Mouse (Mus musculus) small intestine, adult 2 months (tissue): ENCODE results near the gene 1700007K13Rik. TPM values are rescaled to one million over a fixed set of nuclear protein-coding genes. Genes with fewer than 3 reads are reported as not detected.
"Not testable (repeated sequence)": the region's sequence is repeated elsewhere in the genome, so short reads cannot be mapped to it uniquely, and the experiment has no call there.

Experiments
- H3K27ac ChIP-seq: fragments of 200-500 bp; 2 replicates; pipeline ENCODE4 v1.5.1; 2012; ENCODE audit warnings: low read depth, low read length, control low read depth, inconsistent platforms; ENCODE audit not compliant: insufficient read depth
- H3K27me3 ChIP-seq: fragments of 200-500 bp; 2 replicates; pipeline ENCODE4 v1.6.1; 2012; ENCODE audit warnings: mild to moderate bottlenecking, moderate library complexity, low read length, inconsistent platforms; ENCODE audit not compliant: control insufficient read depth, insufficient read depth
- H3K36me3 ChIP-seq: fragments of 200-500 bp; 2 replicates; pipeline ENCODE4 v1.6.1; 2012; ENCODE audit warnings: mild to moderate bottlenecking, low read length, control low read depth, inconsistent platforms; ENCODE audit not compliant: control insufficient read depth, insufficient read depth
- H3K4me1 ChIP-seq: fragments of 200-500 bp; 2 replicates; pipeline ENCODE4 v1.6.1; 2012; ENCODE audit warnings: low read length, inconsistent platforms, mixed read lengths; ENCODE audit not compliant: control insufficient read depth, insufficient read depth, insufficient read length
- H3K4me3 ChIP-seq: fragments of 200-500 bp; 2 replicates; pipeline ENCODE4 v1.5.1; 2012; ENCODE audit warnings: low read depth, mild to moderate bottlenecking, control low read depth, inconsistent platforms, low read length, moderate library complexity
- CTCF ChIP-seq: fragments of 200-500 bp; IDR thresholded peaks from 2 replicates; pipeline ENCODE4 v1.5.1; 2012; ENCODE audit warnings: low read depth, mild to moderate bottlenecking, control low read depth, inconsistent platforms, low read length, moderate library complexity, mixed read lengths; ENCODE audit not compliant: insufficient replicate concordance, insufficient read length; ENCODE audit errors: extremely low read depth
- POLR2A ChIP-seq: fragments of 200-500 bp; IDR thresholded peaks from 2 replicates; pipeline ENCODE4 v1.6.1; 2012; ENCODE audit warnings: low read depth, mild to moderate bottlenecking, control low read depth, inconsistent platforms, low read length, moderate library complexity
- WGBS: fragments of 180-500 bp; shearing (Covaris S2); methylation state at CpG from one replicate; pipeline ENCODE4 v1.1.7; 2018; 5-methylcytosine and 5-hydroxymethylcytosine counted together
- polyA plus RNA-seq: library from polyadenylated mRNA; depleted of rRNA; stranded (reverse); fragments of >200 nt; gene quantifications from 2 replicates; pipeline ENCODE4 v1.2.3, GENCODE M21; 2012

The 1700007K13Rik gene
- polyA plus RNA-seq, 1 experiment: not detected

DNA sequence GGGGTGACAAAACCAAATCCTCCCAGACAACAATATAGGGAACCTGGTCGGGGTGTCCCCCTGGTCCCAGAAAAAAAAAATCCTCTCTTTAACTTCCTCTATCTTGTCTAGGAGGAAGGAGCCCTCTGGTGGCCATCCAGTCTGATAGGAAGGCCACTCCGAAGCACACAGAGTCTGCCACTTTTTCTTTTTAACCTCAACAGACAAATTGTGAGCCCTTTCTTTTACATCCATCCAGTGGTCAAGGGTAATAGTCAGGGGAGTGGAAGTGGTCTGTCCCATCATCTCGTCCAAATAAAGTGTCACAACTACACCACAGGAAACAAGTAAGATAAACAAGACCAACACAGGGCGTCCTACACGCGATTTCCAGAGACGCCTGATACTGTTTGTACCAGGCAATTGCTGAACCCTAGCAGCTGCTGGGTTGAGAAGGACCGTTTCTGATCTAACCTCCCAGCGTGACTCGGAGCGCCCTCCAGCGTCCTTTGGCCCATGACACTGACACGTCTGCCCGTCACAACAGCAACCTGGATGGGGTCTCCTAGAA, 29.1 kb upstream of the 1700007K13Rik start:
- H3K36me3 ChIP-seq: no peaks in the 10 kb centered on the region
- peak overlapping the region; percentile 26; the same call in 1 of the 2 replicates for H3K4me3 ChIP-seq
- TF ChIP-seq CTCF (peak; percentile 41; the same call in 1 of the 2 replicates), POLR2A (no peak)
- H3K4me1 ChIP-seq: peaks cover 13% of the 10 kb centered on the region
- 68% methylated on average over 14 of the region's 14 CpGs for WGBS
- no peaks in the 10 kb centered on the region for H3K27me3 ChIP-seq
- H3K27ac ChIP-seq: no peak overlapping the region

DNA sequence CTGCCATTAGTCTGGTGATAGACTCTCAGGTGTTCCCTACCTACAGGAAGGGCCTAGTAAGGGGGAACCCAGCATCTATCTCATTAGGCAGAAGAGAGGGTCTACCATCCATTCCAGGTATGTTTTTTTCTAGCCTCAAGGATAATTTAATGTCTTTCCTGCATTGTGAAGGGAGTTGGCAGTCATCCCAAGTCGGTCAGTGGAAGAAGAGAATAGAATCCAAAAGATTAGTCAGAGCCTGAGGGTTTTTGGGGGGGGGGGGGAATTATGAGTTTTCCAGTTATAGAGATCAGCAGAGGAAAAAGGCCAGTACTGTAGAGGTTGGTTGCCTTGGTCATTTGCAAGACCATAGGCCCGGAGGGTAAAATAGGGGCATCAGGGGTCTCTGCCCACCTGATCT, 28.4 kb upstream of the 1700007K13Rik start:
- Histone ChIP-seq H3K27ac (no peak overlapping the region), H3K27me3 (no peaks in the 10 kb centered on the region), H3K4me3 (no peak overlapping the region), H3K4me1 (peaks cover 13% of the 10 kb centered on the region), H3K36me3 (no peaks in the 10 kb centered on the region)
- TF ChIP-seq CTCF: no peak
- no peak for TF ChIP-seq POLR2A
- 72% methylated on average over 2 of the region's 2 CpGs for WGBS

DNA sequence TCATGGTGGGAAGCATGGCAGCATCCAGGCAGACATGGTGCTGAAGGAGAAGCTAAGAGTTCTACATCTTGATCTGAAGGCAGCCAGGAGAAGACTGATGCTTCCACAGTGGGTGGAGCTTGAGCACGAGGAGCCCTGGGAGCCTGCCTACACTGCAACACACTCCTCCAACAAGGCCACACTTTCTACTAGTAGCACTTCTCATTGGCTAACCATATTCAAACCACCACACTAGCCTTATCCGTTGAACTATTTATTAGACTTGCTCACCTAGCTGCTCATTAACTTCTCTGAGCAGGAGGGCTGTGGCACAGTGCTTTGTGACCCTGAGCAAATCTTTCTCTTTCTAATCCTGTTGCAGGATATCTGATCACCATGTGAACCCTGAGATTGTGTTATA, 17.7 kb upstream of the 1700007K13Rik start:
- WGBS: 27% methylated on average over 2 of the region's 2 CpGs
- no peak overlapping the region for H3K27ac ChIP-seq
- TF ChIP-seq CTCF (no peak), POLR2A (no peak)
- H3K27me3 ChIP-seq: no peaks in the 10 kb centered on the region
- no peaks in the 10 kb centered on the region for H3K36me3 ChIP-seq
- no peak overlapping the region for H3K4me3 ChIP-seq
- H3K4me1 ChIP-seq: no peaks in the 10 kb centered on the region; the same call in 1 of the 2 replicates

DNA sequence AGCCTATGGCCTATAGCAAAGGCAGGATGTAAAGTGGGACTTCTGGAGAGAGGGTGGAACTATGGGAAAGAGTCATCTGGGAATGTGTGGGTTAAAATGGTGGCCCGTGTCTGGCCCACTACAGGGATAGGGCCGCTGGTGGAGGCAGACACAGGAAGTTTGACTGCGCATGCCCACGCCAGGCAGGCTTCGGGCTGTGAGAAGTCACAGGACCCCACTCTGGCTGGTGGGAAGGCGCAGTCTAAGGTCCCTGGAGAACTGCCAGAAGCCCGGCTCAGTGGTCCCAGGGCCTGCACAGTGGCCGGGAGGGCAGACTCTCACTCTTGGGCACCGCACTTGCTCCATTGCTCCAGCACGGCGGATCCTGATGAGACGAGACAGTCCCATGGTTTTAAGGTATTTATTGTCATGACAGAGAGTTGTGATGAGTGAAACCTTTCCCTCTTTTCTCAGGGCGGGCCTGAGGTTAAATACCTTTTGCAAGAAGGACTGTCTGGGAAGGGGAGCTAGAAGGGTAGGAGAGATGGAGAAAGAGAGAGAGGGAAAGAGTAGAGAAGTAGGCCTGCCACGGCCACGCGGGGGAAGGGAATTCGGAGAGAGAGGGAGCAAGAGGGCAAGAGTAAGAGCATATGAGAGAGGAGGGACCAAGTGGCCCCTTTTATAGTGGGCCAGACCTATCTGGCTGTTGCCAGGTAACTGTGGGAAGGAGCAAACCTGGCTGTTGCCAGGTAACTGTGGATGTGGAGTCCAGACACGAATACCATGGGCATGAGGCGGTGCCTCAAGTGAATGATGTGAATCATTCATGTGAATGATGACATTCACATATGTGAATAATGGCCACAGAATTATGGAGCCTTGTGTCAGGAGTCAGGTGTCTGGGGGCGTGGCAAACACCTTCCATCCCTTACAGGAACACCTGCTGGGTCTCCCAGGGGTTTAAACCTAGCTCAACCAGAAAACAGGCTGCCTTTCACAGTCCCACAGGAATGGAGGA, 13.4 kb upstream of the 1700007K13Rik start:
- H3K36me3 ChIP-seq: no peaks in the 10 kb centered on the region
- H3K4me3 ChIP-seq: peak overlapping the region; percentile 59
- H3K27ac ChIP-seq: no peak overlapping the region
- H3K27me3 ChIP-seq: no peaks in the 10 kb centered on the region
- no peak for TF ChIP-seq POLR2A
- no peak for TF ChIP-seq CTCF
- WGBS: 60% methylated on average over 20 of the region's 20 CpGs
- H3K4me1 ChIP-seq: no peaks in the 10 kb centered on the region; the same call in 1 of the 2 replicates

GRCm38 (mm10) chr2:28477993-28478392, 11.9 kb upstream of the 1700007K13Rik start:
- H3K36me3 ChIP-seq, H3K4me1 ChIP-seq: not testable (repeated sequence)
- WGBS: 95% methylated on average over 5 of the region's 5 CpGs

DNA sequence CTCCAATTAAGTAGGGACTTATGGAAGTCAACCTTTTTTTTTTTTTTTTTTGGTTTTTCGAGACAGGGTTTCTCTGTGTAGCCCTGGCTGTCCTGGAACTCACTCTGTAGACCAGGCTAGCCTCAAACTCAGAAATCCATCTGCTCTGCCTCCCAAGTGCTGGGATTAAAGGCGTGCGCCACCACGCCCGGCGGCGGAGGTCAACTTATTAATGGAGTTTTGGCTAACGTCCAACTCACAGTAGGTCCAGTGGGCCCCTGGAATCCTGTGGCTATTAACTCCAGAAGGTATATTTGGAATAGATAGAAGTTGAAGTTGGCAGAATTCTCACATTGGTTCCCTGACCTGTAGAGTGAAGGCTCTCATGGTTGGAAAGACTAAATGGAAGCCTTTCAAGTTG, 5.9 kb upstream of the 1700007K13Rik start:
- H3K36me3 ChIP-seq: peaks cover 13% of the 10 kb centered on the region
- not testable (repeated sequence) for H3K27me3 ChIP-seq, H3K4me3 ChIP-seq, H3K27ac ChIP-seq
- 94% methylated on average over 8 of the region's 8 CpGs for WGBS
- H3K4me1 ChIP-seq: peaks cover 12% of the 10 kb centered on the region

More at GRCm38 (mm10) chr2:28477993-28478392, 11.9 kb upstream of the 1700007K13Rik start:
- H3K4me3 ChIP-seq, H3K27ac ChIP-seq, H3K27me3 ChIP-seq: not testable (repeated sequence)

- 81% methylated on average over 2 of the region's 2 CpGs for WGBS
Measured at GRCm38 (mm10) chr2:28470591-28470990, 4.5 kb upstream of the 1700007K13Rik start.

More at GRCm38 (mm10) chr2:28470591-28470990, 4.5 kb upstream of the 1700007K13Rik start:
- H3K4me3 ChIP-seq: no peak overlapping the region
- no peaks in the 10 kb centered on the region for H3K27me3 ChIP-seq
- peaks cover 14% of the 10 kb centered on the region for H3K4me1 ChIP-seq
- H3K27ac ChIP-seq: no peak overlapping the region
- peaks cover 13% of the 10 kb centered on the region for H3K36me3 ChIP-seq
- TF ChIP-seq CTCF (no peak), POLR2A (no peak)
